Mouse (Mus musculus): ENCODE measurements around the gene Rufy3. TPM values are rescaled to one million over a fixed set of nuclear protein-coding genes. Genes with fewer than 3 reads are reported as not detected.

The Rufy3 gene
- total and polyA plus RNA-seq, 3 experiments = 4.7 to 13.3 (median 11.6) TPM

DNA sequence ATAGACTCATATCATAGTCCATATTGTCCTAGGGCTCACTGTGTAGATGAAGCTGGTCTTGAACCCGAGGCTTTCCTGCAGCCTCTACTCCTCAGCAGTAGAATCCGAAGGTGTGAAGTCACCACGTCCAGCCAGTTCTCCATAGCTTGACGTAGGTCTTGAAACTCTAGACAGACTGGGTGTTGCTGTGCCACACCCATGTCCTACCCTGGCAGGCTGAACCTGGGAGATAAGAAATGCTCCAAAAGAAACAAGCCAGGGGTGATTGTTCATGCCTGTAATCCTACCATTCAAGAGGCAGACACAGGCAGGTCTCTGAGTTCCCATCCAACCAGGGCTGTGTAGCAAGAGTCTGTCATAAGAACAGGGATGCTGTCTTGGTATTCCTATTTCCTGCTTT lies 62.7 kb downstream of the Rufy3 start:
- H3K4me3 ChIP-seq = no peak overlapping the region
- H3K4me1 ChIP-seq (ENCODE audit: control insufficient read depth, insufficient read depth, low read length) = peaks cover 2% of the 10 kb centered on the region
- H3K9ac ChIP-seq (ENCODE audit: low read depth, low read length) = no peak overlapping the region
- intact Hi-C loops (cut with DNase I) = no loop called here
- H3K79me2 ChIP-seq (replicated peaks; ENCODE audit: control insufficient read depth, insufficient read depth, low read length) = no peaks in the 10 kb centered on the region
- TF ChIP-seq EP300 (IDR thresholded peaks at IDR 0.05; ENCODE audit: insufficient read depth, low read depth, low read length) = no peak
- no peak for TF ChIP-seq POLR2A (IDR thresholded peaks at IDR 0.05; ENCODE audit: insufficient read depth, low read depth, low read length)
- TF ChIP-seq CTCF (IDR thresholded peaks at IDR 0.05) = no peak
- DNase-seq = no peak
- no peaks in the 10 kb centered on the region for H3K27me3 ChIP-seq (ENCODE audit: control insufficient read depth, insufficient read depth, low read length)
- peaks cover 2% of the 10 kb centered on the region for H3K36me3 ChIP-seq (ENCODE audit: control insufficient read depth, insufficient read depth, low read length)
- WGBS = 70% methylated on average over 4 of the region's 4 CpGs
- no peak overlapping the region for H3K27ac ChIP-seq

DNA sequence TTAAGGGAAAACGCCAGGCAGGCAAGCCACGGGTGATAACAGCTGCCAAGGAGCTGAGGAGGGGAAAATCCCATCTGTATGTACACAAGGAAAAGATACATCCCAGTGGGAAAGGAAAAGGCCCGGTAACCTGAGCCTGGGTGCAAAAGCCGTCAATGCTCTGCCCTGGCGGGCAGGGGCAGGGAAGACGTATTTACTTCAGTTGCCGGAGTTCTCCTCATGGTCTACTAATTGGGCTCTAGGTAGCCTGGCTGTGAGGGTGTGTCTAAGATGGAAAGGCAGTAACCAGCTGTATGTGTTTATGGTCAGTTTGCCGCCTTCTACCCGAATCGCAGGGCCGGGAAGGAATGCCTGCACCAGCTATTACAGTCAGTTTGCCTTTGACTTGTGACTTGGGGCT lies 64.3 kb downstream of the Rufy3 start:
- peaks cover 2% of the 10 kb centered on the region for H3K36me3 ChIP-seq (ENCODE audit: control insufficient read depth, insufficient read depth, low read length)
- no peak for TF ChIP-seq POLR2A (IDR thresholded peaks at IDR 0.05; ENCODE audit: insufficient read depth, low read depth, low read length)
- TF ChIP-seq EP300 (IDR thresholded peaks at IDR 0.05; ENCODE audit: insufficient read depth, low read depth, low read length) = no peak
- TF ChIP-seq CTCF (IDR thresholded peaks at IDR 0.05) = no peak
- no peak overlapping the region for H3K9ac ChIP-seq (ENCODE audit: low read depth, low read length)
- intact Hi-C loops (cut with DNase I) = no loop called here
- H3K4me3 ChIP-seq = no peak overlapping the region
- H3K4me1 ChIP-seq (ENCODE audit: control insufficient read depth, insufficient read depth, low read length) = peaks cover 2% of the 10 kb centered on the region
- no peak for DNase-seq
- WGBS = 87% methylated on average over 11 of the region's 11 CpGs
- no peaks in the 10 kb centered on the region for H3K27me3 ChIP-seq (ENCODE audit: control insufficient read depth, insufficient read depth, low read length)
- H3K79me2 ChIP-seq (replicated peaks; ENCODE audit: control insufficient read depth, insufficient read depth, low read length) = no peaks in the 10 kb centered on the region
- no peak overlapping the region for H3K27ac ChIP-seq

DNA sequence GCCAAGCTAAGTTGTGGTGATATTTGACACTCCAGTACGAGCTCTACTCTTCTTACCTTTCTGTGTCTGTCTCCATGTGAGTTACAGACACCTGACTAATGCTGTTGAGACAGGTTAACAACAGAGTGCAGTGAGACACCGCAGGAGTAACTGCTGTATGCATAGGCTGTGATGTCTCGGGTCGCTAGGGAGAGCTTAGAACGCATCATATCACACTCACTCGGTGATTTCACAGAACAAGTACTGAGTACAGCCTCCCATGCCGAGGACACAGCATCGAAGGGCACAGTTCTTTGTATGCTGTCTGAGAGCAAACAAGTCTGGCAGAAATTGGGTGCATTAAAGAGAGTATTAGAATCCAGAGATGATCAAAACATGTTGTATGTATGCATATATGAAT lies 65.1 kb downstream of the Rufy3 start:
- 88% methylated on average over 8 of the region's 8 CpGs for WGBS

GRCm38 (mm10) chr5:88630883-88631282 lies 66.0 kb downstream of the Rufy3 start:
- TF ChIP-seq CTCF (IDR thresholded peaks at IDR 0.05) (no peak), POLR2A (IDR thresholded peaks at IDR 0.05; ENCODE audit: insufficient read depth, low read depth, low read length) (no peak), EP300 (IDR thresholded peaks at IDR 0.05; ENCODE audit: insufficient read depth, low read depth, low read length) (no peak)
- Histone ChIP-seq H3K36me3 (ENCODE audit: control insufficient read depth, insufficient read depth, low read length) (peaks cover 2% of the 10 kb centered on the region), H3K79me2 (replicated peaks; ENCODE audit: control insufficient read depth, insufficient read depth, low read length) (no peaks in the 10 kb centered on the region), H3K27me3 (ENCODE audit: control insufficient read depth, insufficient read depth, low read length) (no peaks in the 10 kb centered on the region), H3K9ac (ENCODE audit: low read depth, low read length) (no peak overlapping the region), H3K4me3 (no peak overlapping the region), H3K4me1 (ENCODE audit: control insufficient read depth, insufficient read depth, low read length) (peaks cover 2% of the 10 kb centered on the region), H3K27ac (no peak overlapping the region; the same call in 1 of the 2 replicates)
- intact Hi-C loops (cut with DNase I) = no loop called here
- peak; percentile 31 to 66 for DNase-seq
- 39% methylated on average over 3 of the region's 3 CpGs for WGBS

More for the DNA sequence above, 65.1 kb downstream of the Rufy3 start:
- no peaks in the 10 kb centered on the region for H3K79me2 ChIP-seq (replicated peaks; ENCODE audit: control insufficient read depth, insufficient read depth, low read length)
- peaks cover 2% of the 10 kb centered on the region for H3K36me3 ChIP-seq (ENCODE audit: control insufficient read depth, insufficient read depth, low read length)
- no peak overlapping the region for H3K9ac ChIP-seq (ENCODE audit: low read depth, low read length)
- H3K4me1 ChIP-seq (ENCODE audit: control insufficient read depth, insufficient read depth, low read length) = peaks cover 2% of the 10 kb centered on the region
- TF ChIP-seq POLR2A (IDR thresholded peaks at IDR 0.05; ENCODE audit: insufficient read depth, low read depth, low read length) = no peak
- no peak for TF ChIP-seq CTCF (IDR thresholded peaks at IDR 0.05)
- no peak for TF ChIP-seq EP300 (IDR thresholded peaks at IDR 0.05; ENCODE audit: insufficient read depth, low read depth, low read length)
- H3K4me3 ChIP-seq = no peak overlapping the region
- no peak overlapping the region for H3K27ac ChIP-seq
- intact Hi-C loops (cut with DNase I) = no loop called here
- DNase-seq = no peak
- H3K27me3 ChIP-seq (ENCODE audit: control insufficient read depth, insufficient read depth, low read length) = no peaks in the 10 kb centered on the region

GRCm38 (mm10) chr5:88631545-88631944 lies 66.7 kb downstream of the Rufy3 start:
- H3K27ac ChIP-seq = no peak overlapping the region; the same call in 1 of the 2 replicates
- intact Hi-C loops (cut with DNase I) = no loop called here
- H3K79me2 ChIP-seq (replicated peaks; ENCODE audit: control insufficient read depth, insufficient read depth, low read length) = no peaks in the 10 kb centered on the region
- no peak overlapping the region for H3K4me3 ChIP-seq
- H3K36me3 ChIP-seq (ENCODE audit: control insufficient read depth, insufficient read depth, low read length) = peaks cover 2% of the 10 kb centered on the region
- H3K27me3 ChIP-seq (ENCODE audit: control insufficient read depth, insufficient read depth, low read length) = no peaks in the 10 kb centered on the region
- H3K4me1 ChIP-seq (ENCODE audit: control insufficient read depth, insufficient read depth, low read length) = peaks cover 2% of the 10 kb centered on the region
- H3K9ac ChIP-seq (ENCODE audit: low read depth, low read length) = no peak overlapping the region
- no peak for DNase-seq
- 73% methylated on average over 5 of the region's 5 CpGs for WGBS
- TF ChIP-seq CTCF (IDR thresholded peaks at IDR 0.05) (no peak), EP300 (IDR thresholded peaks at IDR 0.05; ENCODE audit: insufficient read depth, low read depth, low read length) (no peak), POLR2A (IDR thresholded peaks at IDR 0.05; ENCODE audit: insufficient read depth, low read depth, low read length) (no peak)

- no peaks in the 10 kb centered on the region for H3K79me2 ChIP-seq (replicated peaks; ENCODE audit: control insufficient read depth, insufficient read depth, low read length)
- no peak for DNase-seq
- no peaks in the 10 kb centered on the region for H3K27me3 ChIP-seq (ENCODE audit: control insufficient read depth, insufficient read depth, low read length)
- no peak overlapping the region for H3K4me3 ChIP-seq
- no peak overlapping the region for H3K9ac ChIP-seq (ENCODE audit: low read depth, low read length)
- no peak for TF ChIP-seq CTCF (IDR thresholded peaks at IDR 0.05)
- TF ChIP-seq EP300 (IDR thresholded peaks at IDR 0.05; ENCODE audit: insufficient read depth, low read depth, low read length) = no peak
- no peak for TF ChIP-seq POLR2A (IDR thresholded peaks at IDR 0.05; ENCODE audit: insufficient read depth, low read depth, low read length)
- WGBS = 94% methylated on average over 9 of the region's 9 CpGs
- intact Hi-C loops (cut with DNase I) = no loop called here
- H3K36me3 ChIP-seq (ENCODE audit: control insufficient read depth, insufficient read depth, low read length) = peaks cover 2% of the 10 kb centered on the region
- no peak overlapping the region for H3K27ac ChIP-seq
- peaks cover 2% of the 10 kb centered on the region for H3K4me1 ChIP-seq (ENCODE audit: control insufficient read depth, insufficient read depth, low read length)
Observed at GRCm38 (mm10) chr5:88632463-88632862, 67.6 kb downstream of the Rufy3 start.
